Mouse (Mus musculus) c-Kit-positive CD71-positive TER-119-negative erythroid progenitor cells, embryonic 14.5 days (primary cell): Measurements from ENCODE around the gene H3f3b.
"Not testable (repeated sequence)": the region's sequence is repeated elsewhere in the genome, so short reads cannot be mapped to it uniquely, and the experiment has no call there.

Experiments
- DNase-seq: peaks from one replicate; pipeline ENCODE4 v3.0.0-alpha.2; 2013; ENCODE audit warnings: low read depth

Gene H3f3b

DNA sequence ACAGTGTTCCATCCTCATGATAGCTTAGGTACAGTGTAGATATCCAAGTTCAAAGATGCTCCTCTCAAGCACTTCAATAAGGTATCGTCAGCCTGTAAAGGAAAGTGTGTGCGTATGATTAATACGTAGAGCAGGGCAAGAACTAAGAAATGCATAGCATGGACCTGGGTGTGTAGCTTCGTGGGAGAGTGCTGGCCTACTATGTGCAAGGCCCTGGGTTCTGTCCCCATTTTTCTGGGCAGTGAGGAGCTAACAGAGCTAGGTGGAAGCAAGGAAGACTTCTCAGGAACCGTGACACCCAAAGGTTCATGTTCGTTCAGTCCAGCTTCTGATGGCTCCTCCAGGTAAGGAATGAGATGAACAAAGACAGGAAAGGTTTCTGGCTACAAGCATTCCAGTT, 17.4 kb upstream of the H3f3b start:
- no peak for DNase-seq

DNA sequence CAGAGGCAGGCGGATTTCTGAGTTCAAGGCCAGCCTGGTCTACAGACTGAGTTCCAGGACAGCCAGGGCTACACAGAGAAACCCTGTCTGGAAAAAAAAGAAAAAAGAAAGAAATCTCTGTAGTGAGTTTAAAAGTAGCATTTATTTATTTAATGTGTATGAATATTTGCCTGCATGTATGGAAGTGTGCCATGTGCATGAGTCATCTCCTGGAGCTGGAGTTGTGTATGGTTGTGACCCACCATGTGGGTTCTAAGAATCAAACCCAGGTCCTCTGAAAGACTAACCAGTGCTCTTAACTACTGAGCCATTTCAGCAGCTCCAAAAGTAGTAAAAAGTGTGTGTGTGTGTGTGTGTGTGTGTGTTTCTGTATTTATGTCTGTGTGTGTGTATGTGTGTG, 15.5 kb upstream of the H3f3b start:
- no peak for DNase-seq

DNA sequence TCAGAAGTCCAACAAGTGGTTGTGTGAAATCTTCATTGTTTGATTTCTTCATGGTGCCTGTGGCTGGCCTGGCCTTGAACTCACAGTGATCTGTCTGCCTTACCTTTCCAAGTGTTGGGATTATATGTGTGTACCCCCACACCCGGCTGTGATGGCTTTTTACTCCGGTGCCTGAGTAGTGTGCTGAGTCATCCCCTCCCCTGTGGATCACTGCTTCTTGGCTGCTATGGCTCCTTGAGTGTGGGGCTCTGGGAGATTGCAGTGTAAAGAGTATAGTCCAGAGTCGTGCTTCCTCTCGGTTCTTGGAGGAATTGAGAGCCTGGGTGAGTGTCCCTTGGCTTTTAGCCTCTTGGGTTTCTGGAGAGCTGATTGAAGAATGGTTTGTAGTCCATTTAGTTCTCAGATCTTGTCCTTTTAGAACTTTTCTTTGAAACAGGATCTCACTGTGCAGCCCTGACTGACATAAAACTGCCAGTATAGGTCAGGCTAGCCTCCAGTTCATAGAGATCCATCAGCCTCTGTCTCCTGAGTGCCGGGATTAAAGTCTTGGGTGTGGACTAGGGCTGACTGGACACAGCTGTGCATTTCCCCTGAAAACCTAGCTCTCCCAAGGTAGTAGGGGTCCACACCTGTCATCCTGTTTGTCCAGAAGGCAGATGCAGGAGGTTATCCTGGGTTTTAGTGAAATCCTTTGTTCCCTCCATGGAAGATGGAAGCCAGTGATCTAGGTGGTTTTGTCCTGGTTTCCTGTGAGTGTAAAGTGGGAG, 14.8 kb upstream of the H3f3b start:
- no peak for DNase-seq

DNA sequence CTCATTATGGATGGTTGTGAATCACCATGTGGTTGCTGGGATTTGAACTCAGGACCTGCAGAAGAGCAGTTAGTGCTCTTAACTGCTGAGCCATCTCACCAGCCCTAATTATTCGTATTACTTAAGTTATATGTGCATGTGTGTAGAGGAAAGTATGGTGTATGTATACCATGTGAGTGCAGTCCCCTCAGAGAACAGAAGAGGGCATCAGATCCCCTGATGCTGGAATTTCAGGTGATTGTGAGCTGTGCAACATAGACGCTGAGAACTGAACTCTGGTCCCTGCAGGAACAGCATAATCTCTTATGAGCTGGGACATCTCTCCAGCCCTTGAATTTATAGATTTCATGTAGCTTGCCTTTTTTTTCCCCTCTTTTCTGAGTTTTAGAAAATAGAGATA, 14.1 kb upstream of the H3f3b start:
- no peak for DNase-seq

DNA sequence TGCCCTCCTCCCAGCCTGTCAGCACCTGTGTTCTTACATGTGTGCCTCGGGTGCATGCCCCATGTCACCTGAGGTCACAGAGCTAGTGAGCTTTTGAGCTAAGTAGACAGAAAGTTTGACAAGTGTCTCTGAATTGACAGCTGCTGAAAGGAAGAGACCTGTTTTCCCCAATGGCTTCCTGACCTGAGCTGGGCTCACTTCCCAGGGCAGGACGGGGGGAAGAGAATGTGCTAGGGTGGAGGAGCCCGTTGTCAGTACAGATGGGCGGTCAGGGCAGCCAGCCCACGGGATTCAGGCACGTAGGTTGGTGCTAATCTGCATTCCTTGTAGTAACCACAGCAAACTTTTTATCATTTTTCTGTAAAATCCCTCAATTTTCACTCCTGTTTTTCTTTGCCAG, 12.8 kb upstream of the H3f3b start:
- DNase-seq = no peak

DNA sequence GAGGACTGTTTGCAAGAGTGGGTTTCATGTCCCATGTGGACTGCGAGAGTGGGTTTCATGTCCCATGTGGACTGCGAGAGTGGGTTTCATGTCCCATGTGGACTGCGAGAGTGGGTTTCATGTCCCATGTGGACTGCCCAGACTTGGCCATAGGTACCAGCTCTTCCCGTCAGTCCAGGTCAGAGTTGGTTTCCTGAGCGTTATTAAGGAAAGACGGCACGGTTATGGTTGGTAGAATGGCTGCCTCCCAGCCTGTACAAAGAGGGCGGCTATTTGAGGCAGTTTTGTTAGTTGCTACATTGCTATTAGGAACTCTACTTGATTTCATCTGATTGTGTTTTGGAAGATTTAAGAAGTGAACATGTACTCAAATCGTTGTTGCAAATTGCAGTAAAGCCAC, 10.1 kb upstream of the H3f3b start:
- DNase-seq = no peak

DNA sequence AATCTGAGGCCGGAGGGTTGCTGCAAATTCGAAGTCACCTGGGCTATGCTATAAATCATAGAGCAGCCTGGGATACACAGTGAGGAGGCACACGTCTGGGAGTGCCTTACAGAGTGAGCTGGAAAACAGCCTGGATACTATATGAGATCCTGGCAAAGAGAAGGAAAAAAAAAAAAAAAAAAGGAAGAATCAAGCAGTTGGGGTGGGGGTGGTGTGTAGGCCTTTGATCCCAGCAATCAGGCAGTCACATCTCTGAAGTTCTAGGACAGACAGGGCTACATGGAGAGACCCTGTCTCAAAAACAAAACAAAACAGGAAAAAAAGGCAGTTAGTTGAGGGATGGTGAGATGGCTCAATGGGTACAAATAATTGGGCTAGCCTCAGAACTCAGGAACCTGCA, 8.9 kb upstream of the H3f3b start:
- no peak for DNase-seq

DNA sequence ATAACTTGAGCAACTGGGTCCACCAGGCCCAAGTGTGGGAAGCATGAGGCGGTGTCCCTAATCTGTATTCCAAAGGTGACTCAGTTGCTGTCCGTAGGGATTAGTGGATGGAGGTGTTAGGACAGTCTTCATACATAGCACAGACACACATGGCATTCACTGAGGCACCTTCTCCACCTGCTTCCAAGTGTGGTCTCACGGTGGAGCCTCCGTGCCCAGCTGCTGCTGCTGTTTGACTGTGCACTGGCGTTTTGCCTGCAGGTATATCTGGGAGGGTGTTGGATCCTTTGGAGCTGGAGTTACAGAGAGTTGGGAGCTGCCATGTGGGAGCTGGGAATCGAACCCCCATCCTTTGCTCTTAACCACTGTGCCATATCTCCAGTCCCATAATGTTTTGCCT, 6.8 kb upstream of the H3f3b start:
- DNase-seq = no peak

DNA sequence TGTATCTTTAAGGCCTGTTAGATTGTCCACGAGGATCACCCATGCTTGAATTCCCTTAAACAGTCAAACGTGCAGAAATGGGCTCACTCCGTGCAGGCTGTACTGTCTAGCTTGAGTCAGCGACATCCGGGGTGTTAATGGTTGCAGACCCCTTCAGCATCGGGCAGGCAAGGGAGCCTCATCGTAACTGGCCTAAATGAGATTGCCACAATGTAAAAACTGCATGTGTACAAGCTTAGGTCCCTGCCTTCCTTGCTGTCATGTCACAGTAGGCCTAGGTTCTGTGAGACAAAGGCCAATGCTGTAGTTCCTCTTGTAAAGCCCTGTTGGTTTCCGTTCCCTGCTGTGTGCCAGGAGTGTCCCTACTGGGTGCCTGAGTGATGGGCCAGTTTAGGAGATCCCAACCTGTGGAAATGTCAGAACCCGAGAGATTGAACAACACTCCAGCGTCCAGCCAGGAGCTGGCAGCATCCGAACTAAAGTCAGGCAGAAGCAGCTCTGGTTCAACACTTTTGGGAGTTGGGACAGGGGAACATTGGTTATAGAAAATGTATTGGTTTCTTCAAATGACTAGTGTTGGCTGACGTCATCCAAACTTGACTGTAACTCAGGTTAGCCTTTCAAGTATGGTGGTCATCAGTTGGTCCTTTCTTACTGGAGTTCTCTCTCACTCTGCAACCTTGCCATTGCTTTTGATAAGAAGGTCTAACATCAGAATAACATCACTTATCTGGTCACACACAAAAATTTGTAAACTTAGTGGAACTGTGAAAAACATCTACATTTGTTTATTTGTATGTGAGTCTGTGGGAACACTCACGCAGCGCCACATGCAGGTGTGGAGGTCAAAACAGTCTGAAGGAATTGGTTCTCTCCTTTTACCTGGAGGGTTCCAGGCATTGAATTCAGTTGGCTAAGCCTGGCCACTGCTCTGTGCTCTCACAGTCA, 3.4 kb upstream of the H3f3b start:
- DNase-seq = peak; percentile 34

DNA sequence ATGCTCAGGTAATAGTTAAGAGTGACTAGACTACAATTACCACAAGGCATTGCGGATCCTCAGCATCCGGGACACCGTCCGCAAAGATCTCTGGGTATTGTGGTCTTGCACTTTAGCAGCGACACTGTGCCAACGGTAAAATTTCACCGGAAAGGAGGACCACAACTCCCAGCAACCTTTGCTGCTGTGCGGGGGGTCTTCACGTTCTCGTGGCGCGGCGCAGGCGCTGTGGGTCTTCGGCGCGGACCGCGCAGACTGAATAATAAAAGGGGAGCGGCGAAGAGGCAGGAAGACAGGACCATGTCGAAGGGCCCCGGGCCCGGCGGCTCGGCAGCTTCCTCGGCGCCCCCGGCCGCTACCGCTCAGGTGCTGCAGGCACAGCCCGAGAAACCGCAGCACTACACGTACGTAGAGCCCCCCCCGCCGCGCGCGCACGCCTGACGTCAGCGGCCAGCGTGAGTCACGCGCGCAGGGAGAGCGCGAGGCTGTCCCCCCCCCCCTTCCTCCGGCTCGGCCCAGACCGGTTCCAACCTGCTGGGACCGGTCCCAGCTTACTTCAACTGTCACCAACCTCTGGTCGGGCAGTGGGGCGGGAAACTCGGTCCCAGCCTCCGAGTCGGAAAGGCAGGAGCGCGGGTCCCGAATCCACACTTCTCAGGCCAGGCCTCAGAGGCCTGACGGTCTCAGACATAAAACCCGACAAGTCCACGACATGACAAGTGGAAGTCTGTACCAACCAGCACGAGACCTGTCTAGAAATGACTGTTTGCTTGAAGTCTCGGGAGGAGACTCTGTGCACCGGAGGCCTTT, 2.5 kb upstream of the H3f3b start, which contains the start of gene Unk:
TSS of gene Unk (plus strand) at position 235 of the 810 bp plus-strand sequence.
- DNase-seq = peak; percentile 95

DNA sequence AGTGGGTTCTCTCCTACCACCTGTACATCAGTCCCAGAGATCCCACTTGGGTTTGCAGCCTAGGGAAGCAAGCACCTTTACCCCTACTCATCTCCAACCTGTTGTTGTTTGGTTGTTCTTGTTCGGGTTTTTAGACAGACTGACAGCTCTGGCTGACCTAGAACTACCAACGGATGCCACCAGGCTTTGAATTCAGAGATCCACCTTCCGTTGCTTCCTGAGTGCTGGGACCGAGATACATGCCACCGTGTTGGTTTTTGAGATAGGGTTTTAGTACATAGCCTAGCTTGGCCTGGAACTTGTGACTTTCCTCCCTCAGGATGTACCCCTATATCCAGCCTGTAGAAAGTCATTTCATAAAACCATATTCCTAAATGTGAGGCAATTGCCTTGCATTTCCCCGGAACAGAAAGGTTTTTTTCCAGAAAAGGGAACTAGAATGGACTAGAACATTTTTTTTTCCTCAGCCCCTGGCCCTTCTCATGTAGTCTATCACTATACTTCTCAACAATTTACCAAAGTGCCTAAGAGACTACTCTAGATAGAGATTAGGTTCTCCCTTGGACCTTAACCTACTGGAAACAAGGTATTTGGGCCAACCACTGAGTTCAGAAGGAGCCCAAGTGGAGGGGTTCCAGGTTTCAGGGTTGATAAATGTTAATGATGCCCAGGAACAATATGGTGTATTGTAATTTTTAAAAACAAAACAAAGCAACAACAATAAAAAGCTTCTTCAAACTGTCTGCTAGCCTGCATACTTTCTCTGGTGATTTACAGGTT, 1.5 kb upstream of the H3f3b start:
- DNase-seq = no peak

DNA sequence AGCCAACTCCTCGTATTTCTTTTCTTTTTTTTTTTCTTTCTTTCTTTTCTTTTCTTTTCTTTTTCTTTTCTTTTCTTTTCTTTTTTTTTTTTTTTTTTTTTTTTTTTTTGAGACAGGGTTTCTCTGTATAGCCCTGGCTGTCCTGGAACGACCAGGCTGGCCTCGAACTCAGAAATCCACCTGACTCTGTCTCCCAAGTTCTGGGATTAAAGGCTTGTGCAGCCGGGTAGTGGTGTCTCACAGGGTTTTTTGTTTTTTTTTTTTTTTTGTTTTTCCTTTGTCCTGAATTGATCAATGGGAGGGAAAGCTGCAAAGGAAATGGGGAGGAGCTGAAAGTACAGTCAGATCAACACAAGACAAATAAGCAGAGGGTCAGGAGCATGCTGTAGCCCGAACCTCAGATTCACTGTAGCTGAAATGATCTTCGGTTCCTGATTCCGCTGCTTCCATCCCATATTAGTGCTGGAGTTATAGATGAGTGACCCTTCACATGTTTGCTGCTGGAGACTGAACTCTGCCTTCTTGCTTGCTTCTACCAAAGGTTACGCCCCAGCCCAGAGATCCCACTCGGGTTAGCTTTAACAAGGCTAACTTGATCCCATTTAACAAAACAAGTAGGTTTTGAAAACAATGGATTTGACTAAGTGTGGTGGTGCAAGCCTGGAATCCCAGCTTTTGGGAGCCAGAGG, 559 bp upstream of the H3f3b start:
- DNase-seq = no peak

DNA sequence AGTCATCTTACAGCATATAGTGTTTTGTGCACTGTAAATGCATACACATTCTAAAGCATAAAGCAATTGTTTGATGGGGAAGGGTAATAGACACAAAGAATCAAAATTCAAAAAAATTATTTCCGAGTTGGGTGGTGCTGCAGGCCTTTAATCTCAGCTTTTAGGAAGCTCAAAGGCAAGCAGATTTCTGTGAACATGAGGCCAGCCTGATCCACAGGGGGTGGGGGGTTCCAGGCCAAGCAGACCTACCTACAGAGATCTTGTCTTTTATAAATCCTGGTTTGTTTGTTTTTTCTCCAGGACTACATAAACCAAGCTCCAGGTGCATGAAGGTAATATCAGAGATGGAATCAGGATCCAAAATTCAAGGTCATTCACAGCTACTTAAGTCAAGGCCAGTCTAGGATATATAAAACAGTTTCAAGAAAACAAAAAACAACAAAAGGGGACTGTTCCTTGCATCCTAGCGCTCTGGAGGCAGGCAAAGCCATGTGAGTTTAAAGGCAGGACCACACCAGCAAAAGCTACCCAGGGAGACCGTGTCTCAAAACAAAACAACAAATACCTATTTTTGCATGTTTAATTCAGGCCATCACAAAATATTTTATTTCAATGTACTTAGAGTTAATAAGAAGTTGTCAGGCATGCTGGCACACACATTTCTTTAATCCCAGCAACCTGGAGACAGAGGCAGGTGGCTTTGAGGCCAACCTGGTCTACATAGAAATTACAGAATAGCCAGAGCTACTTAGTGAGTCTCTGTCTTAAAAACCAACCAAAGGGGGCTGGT, 2.5 kb downstream of the H3f3b start:
- DNase-seq = no peak

DNA sequence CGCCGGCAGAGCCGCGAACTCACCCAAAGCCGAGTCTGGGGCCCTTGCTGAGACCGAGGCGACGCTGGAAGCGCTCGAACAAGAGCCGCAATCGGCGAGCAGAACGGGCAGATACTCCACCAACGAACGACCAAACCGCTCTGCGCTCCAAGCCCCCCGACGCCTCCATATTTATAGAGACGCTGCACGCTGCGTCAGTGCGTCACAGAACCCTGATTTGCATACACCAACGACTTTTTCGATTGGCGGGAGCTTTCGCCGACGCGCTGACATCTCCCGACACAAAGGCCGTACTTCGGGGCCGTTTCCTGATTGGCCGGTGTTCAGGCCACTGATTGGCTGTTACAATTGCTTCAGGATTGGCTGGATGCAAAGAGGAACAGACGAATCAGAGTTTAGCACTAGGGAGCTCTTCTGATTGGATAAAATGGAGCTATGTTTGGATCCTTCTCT, 3.4 kb downstream of the H3f3b start:
- DNase-seq = peak; percentile 95

DNA sequence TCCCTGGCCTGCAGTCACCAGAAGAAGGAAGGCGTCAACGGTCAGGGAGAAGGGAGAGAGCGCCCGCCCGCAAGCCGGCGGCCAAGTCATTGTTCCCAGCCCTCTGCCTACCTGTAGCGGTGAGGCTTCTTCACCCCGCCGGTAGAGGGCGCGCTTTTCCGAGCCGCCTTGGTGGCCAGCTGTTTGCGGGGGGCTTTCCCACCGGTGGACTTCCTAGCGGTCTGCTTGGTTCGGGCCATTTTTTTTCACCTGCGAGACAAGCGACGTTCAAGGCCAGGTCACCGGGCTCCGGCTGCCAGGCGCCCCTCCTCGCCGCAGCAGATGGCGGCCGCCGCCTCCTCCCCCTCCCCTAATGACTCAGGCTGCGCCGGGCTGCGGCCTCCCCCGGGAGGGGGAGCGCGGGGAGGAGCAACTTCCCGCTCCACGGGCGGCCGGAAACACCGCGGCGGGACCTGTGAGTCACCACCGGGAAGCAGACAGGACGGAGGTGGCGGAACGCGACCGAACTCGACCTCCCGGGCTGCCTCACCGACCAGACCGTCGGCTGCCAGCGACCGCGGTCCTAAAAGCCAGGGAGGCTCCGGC, 3.9 kb downstream of the H3f3b start:
- DNase-seq = peak; percentile 47

DNA sequence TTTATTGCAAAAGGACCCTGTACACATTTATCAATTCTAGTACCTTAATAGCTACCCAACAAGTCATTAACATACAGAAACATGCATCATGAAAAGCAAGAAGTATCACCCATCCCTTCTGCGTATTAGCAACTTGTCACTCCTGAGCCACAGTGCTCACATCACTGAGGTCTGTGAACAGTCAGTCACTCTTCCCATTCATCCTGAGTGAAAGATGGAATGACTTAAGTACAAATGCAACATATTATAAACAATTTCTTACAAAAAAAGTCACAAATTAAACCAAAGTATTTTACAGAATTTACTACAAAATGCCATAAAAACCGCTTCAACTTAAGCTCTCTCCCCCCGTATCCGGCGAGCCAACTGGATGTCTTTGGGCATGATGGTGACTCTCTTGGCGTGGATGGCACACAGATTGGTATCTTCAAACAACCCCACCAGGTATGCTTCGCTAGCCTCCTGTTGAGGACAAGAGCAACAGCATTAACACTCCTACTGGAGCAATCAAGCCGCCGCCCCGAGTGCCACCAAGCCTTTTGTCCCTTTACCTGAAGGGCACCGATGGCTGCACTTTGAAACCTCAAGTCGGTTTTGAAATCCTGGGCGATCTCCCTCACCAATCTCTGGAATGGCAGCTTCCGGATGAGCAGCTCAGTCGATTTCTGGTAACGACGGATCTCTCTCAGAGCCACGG, 4.5 kb downstream of the H3f3b start:
- not testable (repeated sequence) for DNase-seq

DNA sequence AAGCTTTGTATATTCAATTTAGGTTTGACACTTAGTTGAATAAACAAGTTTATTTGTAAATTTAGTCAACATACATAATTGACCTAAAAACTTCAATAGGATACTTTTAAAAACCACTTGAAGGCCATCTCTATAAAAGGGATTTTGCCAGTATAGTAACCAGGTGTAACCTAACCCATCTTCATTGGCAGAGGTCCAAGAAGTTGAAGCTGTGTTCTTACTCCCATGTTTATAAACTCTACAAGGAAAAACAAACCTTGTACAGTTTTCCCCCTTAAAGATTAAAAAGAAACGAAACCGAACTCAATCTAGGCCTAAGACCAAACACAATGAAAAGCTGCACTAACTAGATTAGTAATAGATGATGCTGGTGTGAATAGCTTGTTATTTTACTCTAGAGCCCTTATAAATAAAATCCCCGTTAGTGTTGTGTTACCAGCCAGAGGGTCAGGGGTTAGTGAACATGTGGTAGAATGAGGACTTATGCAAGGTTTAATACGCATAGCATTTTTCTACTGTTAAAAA, 5.4 kb downstream of the H3f3b start:
- peak; percentile 38 for DNase-seq

DNA sequence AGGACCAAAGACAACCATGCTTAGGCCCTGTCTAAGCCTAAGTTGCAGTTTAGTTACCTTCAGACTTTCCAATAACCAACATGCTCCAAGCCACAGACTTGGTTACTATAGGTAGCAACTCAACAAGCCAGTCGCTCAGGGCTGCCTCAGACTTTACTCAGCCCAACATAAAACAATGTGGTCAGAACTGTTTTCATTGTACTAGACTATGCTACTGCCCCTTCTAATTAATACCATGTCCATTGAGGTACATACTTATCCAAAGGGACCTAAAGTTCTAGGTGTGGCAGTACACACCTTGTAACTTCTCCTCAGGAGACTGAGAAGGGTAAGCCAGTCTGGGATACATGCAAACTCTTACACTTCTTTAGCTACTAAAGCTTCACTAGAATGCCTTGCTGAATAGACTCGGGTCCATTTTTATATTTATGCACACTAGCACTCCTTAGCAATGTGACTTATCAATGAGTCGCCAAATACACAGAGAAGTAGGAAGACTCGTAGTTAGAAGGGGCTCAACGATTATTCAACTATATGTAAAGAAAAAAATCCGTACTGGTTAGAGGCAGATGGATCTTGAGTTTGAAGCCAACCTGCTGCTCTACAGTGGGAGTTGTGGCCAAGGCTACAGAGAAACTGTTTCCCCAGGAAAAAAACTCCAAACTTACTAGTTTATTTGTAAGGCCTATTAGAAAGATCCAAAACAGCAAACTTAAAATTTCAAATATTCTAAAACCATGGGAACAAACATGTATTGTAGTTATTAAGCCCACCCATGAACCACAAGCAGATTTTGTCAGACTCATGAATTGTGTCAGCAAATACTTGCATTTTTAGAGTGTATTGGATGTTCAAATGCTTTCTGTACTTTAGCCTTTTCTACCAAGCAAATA, 6.2 kb downstream of the H3f3b start:
- DNase-seq = peak; percentile 42
